Mouse (Mus musculus) limb, embryonic 14.5 days (tissue): ENCODE results near the gene AU018091. TPM values are rescaled to one million over a fixed set of nuclear protein-coding genes. Genes with fewer than 3 reads are reported as not detected.

ENCODE experiments used
- ATAC-seq: fragments of 200-750 bp; cut with Nextera tagmentation; 2 replicates; pipeline ENCODE4 v1.8.0; 2017; ENCODE audit warnings: low read depth, moderate number of reproducible peaks, moderate TSS enrichment; ENCODE audit not compliant: low FRiP score
- DNase-seq: peaks from one replicate; pipeline ENCODE4 v3.0.0-alpha.2; 2015; ENCODE audit warnings: low spot score
- H3K27ac ChIP-seq: fragments of 300-500 bp; sonication (generic); replicated peaks from 2 replicates; pipeline ENCODE4 v1.5.1; 2014; ENCODE audit warnings: low read depth, mild to moderate bottlenecking, low read length, moderate library complexity, mixed read lengths
- H3K27me3 ChIP-seq: fragments of 300-500 bp; sonication (generic); 2 replicates; pipeline ENCODE4 v1.6.1; 2014; ENCODE audit warnings: low read length, mixed read lengths; ENCODE audit not compliant: control insufficient read depth, insufficient read depth
- H3K36me3 ChIP-seq: fragments of 300-500 bp; sonication (generic); 2 replicates; pipeline ENCODE4 v1.6.1; 2014; ENCODE audit warnings: mild to moderate bottlenecking, low read length, moderate library complexity, mixed read lengths; ENCODE audit not compliant: control insufficient read depth, insufficient read depth
- H3K4me1 ChIP-seq: fragments of 300-500 bp; sonication (generic); 2 replicates; pipeline ENCODE4 v1.6.1; 2014; ENCODE audit warnings: antibody characterized with exemption, low read length, mixed read lengths; ENCODE audit not compliant: control insufficient read depth, insufficient read depth
- H3K4me2 ChIP-seq: fragments of 300-500 bp; sonication (generic); replicated peaks from 2 replicates; pipeline ENCODE4 v1.6.1; 2014; ENCODE audit warnings: low read depth, mild to moderate bottlenecking, low read length, moderate library complexity; ENCODE audit not compliant: severe bottlenecking
- H3K4me3 ChIP-seq: fragments of 300-500 bp; sonication (generic); replicated peaks from 2 replicates; pipeline ENCODE4 v1.5.1; 2014; ENCODE audit warnings: low read length
- H3K9ac ChIP-seq: fragments of 300-500 bp; sonication (generic); 2 replicates; pipeline ENCODE4 v1.6.1; 2014; ENCODE audit warnings: mild to moderate bottlenecking, low read depth, low read length, moderate library complexity; ENCODE audit not compliant: severe bottlenecking
- H3K9me3 ChIP-seq: fragments of 300-500 bp; sonication (generic); 2 replicates; pipeline ENCODE4 v1.6.1; 2016; ENCODE audit warnings: low read length; ENCODE audit not compliant: control insufficient read depth
- POLR2A ChIP-seq: fragments of 200-500 bp; IDR thresholded peaks from 2 replicates; pipeline ENCODE4 v1.8.0; 2012; ENCODE audit warnings: inconsistent platforms, mild to moderate bottlenecking, moderate library complexity, borderline replicate concordance; ENCODE audit not compliant: insufficient read depth, insufficient read length; ENCODE audit errors: extremely low read depth
- WGBS: fragments of 180-500 bp; shearing (Covaris S2); extraction: QIAGEN DNeasy Blood & Tissue Kit; methylation state at CpG from one replicate; pipeline ENCODE4 v1.1.7; 2014; 5-methylcytosine and 5-hydroxymethylcytosine counted together
- polyA plus RNA-seq, 2 experiments: library from polyadenylated mRNA; depleted of rRNA in 1 of 2; stranded (reverse) in 1 of 2; unstranded in 1 of 2; fragments of >200 nt; fragmentation: Nextera tagmentation in 1 of 2; extraction: Ambion mirVana in 1 of 2; gene quantifications; 2 replicates each; pipeline versions ENCODE4 v1.2.1 to v1.2.3; 2012 to 2014

Gene AU018091
- polyA plus RNA-seq (2012; rRNA removed) (0.23 and 0.42 TPM in 2 replicates), polyA plus RNA-seq (2014; fragmentation: Nextera tagmentation; extraction: Ambion mirVana) (0.10 and 0.28 TPM in 2 replicates)

- WGBS: 77% methylated on average over 3 of the region's 3 CpGs
- no peaks in the 10 kb centered on the region for H3K9me3 ChIP-seq
- no peaks in the 10 kb centered on the region for H3K4me1 ChIP-seq
- no peak for TF ChIP-seq POLR2A
- no peak within 1 kb of the TSS for H3K4me3 ChIP-seq
- H3K36me3 ChIP-seq: no peaks in the 10 kb centered on the region
- H3K9ac ChIP-seq: no peak within 1 kb of the TSS
- ATAC-seq (no peak), DNase-seq (no peak)
- no peaks in the 10 kb centered on the region for H3K27me3 ChIP-seq
- H3K4me2 ChIP-seq: no peak within 1 kb of the TSS
- H3K27ac ChIP-seq: no peak within 1 kb of the TSS
These were observed at the start of gene AU018091 for GRCm38 (mm10) chr7:3168925-3169324. Gene AU018091, minus strand, starts transcription at chr7:3169203.

DNA sequence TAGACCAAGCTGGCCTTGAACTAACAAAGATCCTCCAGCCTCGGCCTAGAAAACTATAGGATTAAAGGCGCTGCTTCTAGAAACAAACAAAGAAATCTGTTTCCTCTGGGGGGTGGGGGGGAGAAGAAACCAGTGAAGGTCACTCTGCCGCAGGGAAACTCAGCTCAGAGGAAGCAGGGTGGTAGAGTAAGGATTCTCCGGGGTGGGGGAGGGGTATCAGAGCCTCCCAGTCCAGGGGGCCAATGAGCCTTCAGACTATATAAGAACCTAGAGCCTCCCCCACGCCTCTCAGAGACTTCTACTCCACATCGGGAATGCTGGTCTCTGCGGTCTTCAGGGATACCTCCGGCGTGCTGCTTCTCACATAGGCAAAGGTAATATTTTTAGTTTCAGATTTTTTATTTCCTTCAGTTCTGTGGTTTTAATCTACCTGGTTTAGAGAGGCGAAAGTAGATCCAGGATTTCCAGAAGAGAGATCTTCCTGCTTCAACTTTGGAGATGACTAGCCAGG, 48.6 kb upstream of the AU018091 start:
- 15% methylated on average over 10 of the region's 10 CpGs for WGBS

DNA sequence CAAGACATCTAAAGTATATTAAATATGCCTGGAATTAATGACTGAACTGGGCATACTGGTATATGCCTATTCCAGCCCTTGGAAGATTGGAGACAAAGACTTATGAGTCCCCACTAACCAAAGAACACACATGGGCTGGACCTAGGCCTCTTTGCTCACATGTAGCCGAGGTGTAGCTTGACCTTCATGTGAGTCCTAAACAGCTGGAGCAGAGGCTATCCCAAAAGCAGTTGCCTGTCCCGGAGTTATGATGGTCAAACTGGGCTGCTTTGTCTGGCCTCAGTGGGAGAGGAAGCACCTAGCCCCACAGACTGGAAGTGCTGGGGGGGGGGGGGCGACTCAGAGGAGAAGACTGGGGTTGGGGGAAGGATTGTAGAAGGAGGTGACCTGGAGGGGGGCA, 47.3 kb upstream of the AU018091 start:
- Histone ChIP-seq H3K4me1 (no peaks in the 10 kb centered on the region), H3K9ac (no peak overlapping the region), H3K27me3 (peaks cover 32% of the 10 kb centered on the region), H3K36me3 (no peaks in the 10 kb centered on the region), H3K4me2 (no peak overlapping the region), H3K9me3 (no peaks in the 10 kb centered on the region), H3K27ac (no peak overlapping the region), H3K4me3 (no peak overlapping the region)
- no peak for TF ChIP-seq POLR2A
- ATAC-seq (no peak), DNase-seq (no peak)
- WGBS: 81% methylated on average over 2 of the region's 3 CpGs

More for the DNA sequence above, 48.6 kb upstream of the AU018091 start:
- no peak overlapping the region for H3K27ac ChIP-seq
- ATAC-seq (no peak), DNase-seq (no peak)
- H3K4me3 ChIP-seq: no peak overlapping the region
- TF ChIP-seq POLR2A: no peak
- H3K9me3 ChIP-seq: no peaks in the 10 kb centered on the region
- no peaks in the 10 kb centered on the region for H3K36me3 ChIP-seq
- peaks cover 35% of the 10 kb centered on the region for H3K27me3 ChIP-seq
- H3K9ac ChIP-seq: no peak overlapping the region
- H3K4me2 ChIP-seq: no peak overlapping the region
- H3K4me1 ChIP-seq: no peaks in the 10 kb centered on the region

DNA sequence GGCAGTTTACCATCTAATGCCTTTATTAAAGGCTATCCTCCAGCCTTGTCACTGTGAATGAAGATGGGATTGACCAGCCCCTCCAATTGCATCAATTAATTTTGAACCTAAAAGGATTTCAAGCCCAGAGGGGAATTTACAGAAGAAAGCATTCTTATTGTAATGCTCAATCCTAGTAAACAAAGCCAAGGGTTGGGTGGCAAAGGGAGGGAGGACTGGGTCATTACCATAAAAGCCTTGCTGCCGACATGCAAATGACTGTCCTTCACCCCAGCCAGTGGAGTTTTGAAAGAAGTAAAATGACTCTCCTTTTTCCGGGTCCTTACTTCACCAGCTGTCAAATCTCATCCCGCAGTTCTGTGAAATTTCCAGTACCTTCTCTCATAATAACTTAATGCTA, 44.6 kb upstream of the AU018091 start:
- DNase-seq (no peak), ATAC-seq (no peak)
- Histone ChIP-seq H3K9me3 (no peaks in the 10 kb centered on the region), H3K4me3 (no peak overlapping the region), H3K27ac (no peak overlapping the region), H3K27me3 (peaks cover 11% of the 10 kb centered on the region), H3K9ac (no peak overlapping the region), H3K4me1 (no peaks in the 10 kb centered on the region), H3K4me2 (no peak overlapping the region), H3K36me3 (no peaks in the 10 kb centered on the region)
- no peak for TF ChIP-seq POLR2A
- 12% methylated on average over 3 of the region's 3 CpGs for WGBS

GRCm38 (mm10) chr7:3213156-3213555, 44.2 kb upstream of the AU018091 start:
- Histone ChIP-seq H3K27ac (no peak overlapping the region), H3K27me3 (peaks cover 7% of the 10 kb centered on the region; the same call in 1 of the 2 replicates), H3K4me1 (no peaks in the 10 kb centered on the region), H3K36me3 (no peaks in the 10 kb centered on the region), H3K9ac (no peak overlapping the region), H3K4me3 (no peak overlapping the region), H3K4me2 (no peak overlapping the region), H3K9me3 (no peaks in the 10 kb centered on the region)
- 60% methylated on average over 1 of the region's 1 CpGs for WGBS
- no peak for ATAC-seq
- TF ChIP-seq POLR2A: no peak
- DNase-seq: no peak
